24 mouse cellular contexts compared by ENCODE assay signal in the genomic region with DNA sequence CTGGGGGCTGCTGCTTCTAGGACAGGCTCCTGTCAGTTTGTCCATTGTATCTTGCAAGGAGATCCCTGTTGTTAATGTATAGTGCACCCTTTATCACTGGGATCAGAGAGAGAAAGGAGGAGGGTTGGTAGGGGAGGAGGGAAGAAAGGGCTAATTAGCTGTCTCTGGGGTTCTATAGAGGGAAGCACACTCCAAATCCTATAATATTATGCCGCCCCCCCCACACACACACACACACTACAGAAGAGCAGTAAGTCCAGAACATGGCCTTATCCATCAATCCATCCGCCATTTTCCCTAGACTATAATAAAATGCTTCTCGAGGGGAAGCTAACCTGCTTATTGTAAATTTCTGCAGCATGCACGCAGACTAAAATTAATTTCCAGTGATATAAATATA.
"Had no signal": no experiment of that assay in that cellular context is flagged by ENCODE, and none has a peak within 500 bp of the region (broad histone marks: within the 10 kb centered on the region; RNA-seq: fewer than 3 reads in every experiment).

No protein-coding gene starts in this region.

- DNase-seq: gastrocnemius, adult 2 months; gastrocnemius, postnatal 10 days; gastrocnemius, postnatal 25 days; heart, adult 18-20 months; heart, postnatal 10 days; heart, postnatal 4 days; kidney, adult 18-20 months; kidney, adult 8-10 months; kidney, postnatal 10 days; kidney, postnatal 25 days; kidney, postnatal 4 days; liver had no signal

- H3K9me3 ChIP-seq: heart, embryonic 10.5 days; heart, embryonic 12.5 days; hindbrain, embryonic 10.5 days; hindbrain, embryonic 15.5 days; intestine, embryonic 15.5 days; limb, embryonic 10.5 days; limb, embryonic 12.5 days had no signal

- H3K4me1 ChIP-seq: hindbrain, embryonic 10.5 days had no signal

- H3K4me3 ChIP-seq: gastrocnemius, adult 2 months; heart, embryonic 10.5 days; heart, embryonic 12.5 days; hindbrain, embryonic 10.5 days; hindbrain, embryonic 15.5 days; intestine, embryonic 15.5 days; layer of hippocampus, adult 2 months; left cerebral cortex, adult 2 months; limb, embryonic 10.5 days; limb, embryonic 12.5 days had no signal

- H3K27ac ChIP-seq: gastrocnemius, adult 2 months; heart, embryonic 10.5 days; hindbrain, embryonic 10.5 days; hindbrain, embryonic 15.5 days; intestine, embryonic 15.5 days; layer of hippocampus, adult 2 months; left cerebral cortex, adult 2 months; limb, embryonic 10.5 days; limb, embryonic 12.5 days had no signal

- H3K36me3 ChIP-seq: heart, embryonic 10.5 days; heart, embryonic 12.5 days; hindbrain, embryonic 10.5 days; hindbrain, embryonic 15.5 days; intestine, embryonic 15.5 days; limb, embryonic 10.5 days; limb, embryonic 12.5 days had no signal

- H3K9ac ChIP-seq: heart, embryonic 12.5 days; hindbrain, embryonic 15.5 days; intestine, embryonic 15.5 days; limb, embryonic 12.5 days had no signal

- H3K4me2 ChIP-seq: heart, embryonic 12.5 days; hindbrain, embryonic 15.5 days; intestine, embryonic 15.5 days; limb, embryonic 12.5 days; liver, embryonic 11.5 days had no signal

- ATAC-seq: inflammation-experienced regulatory T-cells, adult 6 months; intestine, embryonic 15.5 days; intestine, postnatal 0 days had no signal

- H3K27me3 ChIP-seq: heart, embryonic 12.5 days; hindbrain, embryonic 15.5 days; intestine, embryonic 15.5 days; limb, embryonic 12.5 days had no signal
